Mouse (Mus musculus): ENCODE results near the gene Cyth4. TPM values are rescaled to one million over a fixed set of nuclear protein-coding genes. Genes with fewer than 3 reads are reported as not detected.

Cyth4 gene
- polyA plus RNA-seq, 1 experiment from 2014 or later = 15.2 TPM

DNA sequence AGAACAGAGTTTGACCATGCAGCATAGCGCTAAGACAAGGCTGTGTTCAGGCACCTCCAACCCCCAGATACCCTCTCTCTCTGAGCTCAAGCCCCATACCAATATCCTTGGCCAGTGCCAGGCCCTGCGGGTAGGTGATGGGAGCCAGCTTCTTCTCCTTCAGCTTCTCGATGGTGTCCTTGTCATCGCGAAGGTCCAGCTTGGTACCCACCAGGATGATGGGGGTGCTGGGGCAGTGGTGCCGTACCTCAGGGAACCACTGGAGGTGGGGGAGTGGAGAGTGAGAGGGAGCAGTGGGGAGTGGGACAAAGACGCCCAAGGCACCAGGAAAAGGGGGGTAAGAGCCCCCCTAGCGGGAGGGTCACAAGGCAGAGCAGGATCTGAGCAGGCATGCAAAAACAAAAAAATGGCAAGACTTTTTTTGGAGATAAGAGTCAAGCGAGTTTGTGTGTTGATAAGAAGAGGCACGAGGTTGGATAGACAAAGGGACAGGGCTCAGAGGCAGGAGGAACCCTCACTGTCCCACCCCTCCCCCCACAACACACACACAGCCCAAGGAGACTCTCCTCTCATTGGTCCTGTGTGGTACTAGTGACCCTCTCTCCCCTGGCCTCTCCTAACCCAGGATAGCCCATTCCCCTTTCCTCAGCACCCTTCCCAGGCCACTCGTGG, 31.9 kb upstream of the Cyth4 start:
- 32% methylated on average over 11 of the region's 11 CpGs for WGBS (ENCODE audit: insufficient replicate concordance)
- Histone ChIP-seq H3K36me3 (peaks cover 49% of the 10 kb centered on the region), H3K9me3 (replicated peaks) (no peaks in the 10 kb centered on the region), H3K9ac (peak overlapping the region; percentile 42), H3K4me1 (peaks cover 64% of the 10 kb centered on the region), H3K27ac (peak overlapping the region; percentile 82), H3K27me3 (replicated peaks) (no peaks in the 10 kb centered on the region), H3K4me2 (peak overlapping the region; percentile 55), H3K4me3 (peak overlapping the region; percentile 7; the same call in 1 of the 2 replicates)
- peak; percentile 81 for ATAC-seq

GRCm38 (mm10) chr15:78567608-78568120, 29.2 kb upstream of the Cyth4 start:
- Histone ChIP-seq H3K27ac (peak overlapping the region; percentile 49), H3K4me3 (no peak overlapping the region), H3K36me3 (peaks cover 38% of the 10 kb centered on the region), H3K9me3 (replicated peaks) (no peaks in the 10 kb centered on the region), H3K4me2 (no peak overlapping the region), H3K27me3 (replicated peaks) (no peaks in the 10 kb centered on the region), H3K4me1 (peaks cover 92% of the 10 kb centered on the region), H3K9ac (no peak overlapping the region)
- ATAC-seq = no peak
- WGBS (ENCODE audit: insufficient replicate concordance) = 67% methylated on average over 9 of the region's 9 CpGs

GRCm38 (mm10) chr15:78570170-78570569, 26.7 kb upstream of the Cyth4 start:
- Histone ChIP-seq H3K4me3 (no peak overlapping the region), H3K4me1 (peaks cover 81% of the 10 kb centered on the region), H3K36me3 (peaks cover 37% of the 10 kb centered on the region), H3K9ac (no peak overlapping the region), H3K9me3 (replicated peaks) (no peaks in the 10 kb centered on the region), H3K4me2 (peak overlapping the region; percentile 74; the same call in 1 of the 2 replicates), H3K27ac (no peak overlapping the region), H3K27me3 (replicated peaks) (no peaks in the 10 kb centered on the region)
- 78% methylated on average over 5 of the region's 5 CpGs for WGBS (ENCODE audit: insufficient replicate concordance)
- no peak for ATAC-seq

GRCm38 (mm10) chr15:78571554-78572269, 25.1 kb upstream of the Cyth4 start:
- H3K4me3 ChIP-seq = peak overlapping the region; percentile 57
- no peaks in the 10 kb centered on the region for H3K9me3 ChIP-seq (replicated peaks)
- peak overlapping the region; percentile 71 for H3K9ac ChIP-seq
- 4% methylated on average over 16 of the region's 16 CpGs for WGBS (ENCODE audit: insufficient replicate concordance)
- ATAC-seq = peak; percentile 93
- peaks cover 73% of the 10 kb centered on the region for H3K4me1 ChIP-seq
- peaks cover 33% of the 10 kb centered on the region for H3K36me3 ChIP-seq
- H3K4me2 ChIP-seq = peak overlapping the region; percentile 74
- H3K27ac ChIP-seq = peak overlapping the region; percentile 96
- H3K27me3 ChIP-seq (replicated peaks) = no peaks in the 10 kb centered on the region

DNA sequence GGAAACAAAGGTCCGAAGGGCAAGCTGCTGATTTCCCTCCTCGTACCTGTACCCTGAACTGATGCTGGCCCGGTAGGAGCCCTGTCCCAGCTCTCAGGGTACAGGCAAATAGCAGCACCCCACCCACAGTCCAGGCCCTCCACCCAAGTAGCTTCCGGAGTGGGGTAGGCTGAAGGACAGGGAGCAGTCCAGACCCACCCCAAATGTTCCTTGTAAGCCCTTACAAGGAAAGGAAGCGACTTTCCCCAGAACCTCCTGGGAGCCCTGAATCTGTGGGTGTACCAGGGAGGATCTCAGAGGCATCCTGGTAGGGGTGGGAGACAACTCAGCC, 24.6 kb upstream of the Cyth4 start:
- H3K9me3 ChIP-seq (replicated peaks) = no peaks in the 10 kb centered on the region
- H3K27ac ChIP-seq = peak overlapping the region; percentile 96
- 27% methylated on average over 5 of the region's 5 CpGs for WGBS (ENCODE audit: insufficient replicate concordance)
- H3K9ac ChIP-seq = peak overlapping the region; percentile 71
- peaks cover 33% of the 10 kb centered on the region for H3K36me3 ChIP-seq
- peak; percentile 62 for ATAC-seq
- no peaks in the 10 kb centered on the region for H3K27me3 ChIP-seq (replicated peaks)
- H3K4me2 ChIP-seq = peak overlapping the region; percentile 74
- peaks cover 68% of the 10 kb centered on the region for H3K4me1 ChIP-seq
- H3K4me3 ChIP-seq = peak overlapping the region; percentile 57

DNA sequence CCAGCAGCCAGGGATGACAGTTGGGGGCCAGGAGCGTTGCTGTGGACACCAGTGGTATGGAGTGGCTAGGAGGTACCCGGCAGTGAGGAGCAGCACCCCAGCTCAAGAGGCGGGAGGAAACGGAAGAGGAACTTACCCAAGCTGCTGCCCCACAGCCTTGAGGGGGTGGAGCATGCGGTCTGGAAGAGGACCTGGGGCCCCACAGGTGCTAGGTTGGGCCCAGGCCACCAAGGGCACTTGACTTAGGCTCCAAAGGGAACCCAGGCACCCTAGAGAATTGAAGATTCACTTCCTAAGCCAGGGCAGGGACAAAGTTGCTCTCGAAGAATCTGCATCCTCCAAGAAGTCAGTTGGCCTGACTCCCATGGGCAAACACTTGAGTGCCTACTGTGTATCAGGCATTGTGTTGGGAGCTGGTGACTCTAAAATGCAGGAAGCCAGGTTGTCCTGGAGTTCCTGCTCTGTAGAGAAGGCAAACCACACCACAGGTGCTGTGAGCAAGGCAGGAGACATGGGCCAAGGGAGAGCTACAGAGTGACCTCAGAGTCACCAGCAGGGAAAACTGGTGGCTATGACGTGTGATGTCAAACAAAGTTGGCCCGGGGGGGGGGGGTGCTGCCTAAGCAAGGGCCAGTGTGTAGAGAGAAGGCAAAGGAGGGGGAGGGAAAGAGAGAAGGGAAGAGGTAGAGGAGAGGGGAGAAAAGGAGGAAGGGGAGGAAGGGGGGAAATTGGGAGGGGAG, 24.0 kb upstream of the Cyth4 start, which contains the start of gene Rac2:
Gene Rac2, minus strand, starts transcription at position 126 of the 740 bp plus-strand sequence.
- no peaks in the 10 kb centered on the region for H3K9me3 ChIP-seq (replicated peaks)
- H3K4me1 ChIP-seq = peaks cover 62% of the 10 kb centered on the region
- H3K4me2 ChIP-seq = peak within 1 kb of the TSS; percentile 74
- peaks cover 31% of the 10 kb centered on the region for H3K36me3 ChIP-seq
- peak within 1 kb of the TSS; percentile 96 for H3K27ac ChIP-seq
- peak within 1 kb of the TSS; percentile 71 for H3K9ac ChIP-seq
- H3K27me3 ChIP-seq (replicated peaks) = no peaks in the 10 kb centered on the region
- 14% methylated on average over 8 of the region's 8 CpGs for WGBS (ENCODE audit: insufficient replicate concordance)
- ATAC-seq = peak; percentile 56
- peak within 1 kb of the TSS; percentile 57 for H3K4me3 ChIP-seq

- ATAC-seq = no peak
- WGBS (ENCODE audit: insufficient replicate concordance) = 71% methylated on average over 3 of the region's 4 CpGs
- peaks cover 7% of the 10 kb centered on the region; the same call in 1 of the 2 replicates for H3K27me3 ChIP-seq (replicated peaks)
- peaks cover 50% of the 10 kb centered on the region for H3K4me1 ChIP-seq
- no peaks in the 10 kb centered on the region for H3K36me3 ChIP-seq
- H3K4me3 ChIP-seq = no peak overlapping the region
- no peak overlapping the region for H3K4me2 ChIP-seq
- no peaks in the 10 kb centered on the region for H3K9me3 ChIP-seq (replicated peaks)
- no peak overlapping the region for H3K27ac ChIP-seq
- no peak overlapping the region for H3K9ac ChIP-seq
Observed at GRCm38 (mm10) chr15:78576284-78576810, 20.5 kb upstream of the Cyth4 start.

DNA sequence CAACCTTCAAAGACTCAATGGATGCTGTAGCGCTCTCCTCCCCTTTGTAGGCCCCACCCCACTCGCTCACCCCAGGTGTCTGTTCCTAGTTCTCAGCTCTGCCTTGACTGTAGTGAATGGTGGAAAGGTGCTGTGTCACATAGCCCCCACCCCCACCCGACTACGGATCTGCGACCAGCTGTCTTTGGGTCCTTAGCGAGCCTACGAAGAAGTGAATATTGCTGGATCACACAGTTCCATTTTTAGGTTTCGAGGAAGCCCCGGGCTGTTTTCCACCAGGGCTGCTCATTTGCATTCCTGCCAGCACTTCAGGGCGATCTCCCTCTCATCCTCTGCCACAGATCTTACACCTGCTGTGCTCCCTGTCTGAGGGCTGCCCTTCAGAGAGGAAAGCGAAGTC, 13.5 kb upstream of the Cyth4 start:
- ATAC-seq = no peak
- Histone ChIP-seq H3K4me1 (peaks cover 37% of the 10 kb centered on the region), H3K4me2 (no peak overlapping the region), H3K27me3 (replicated peaks) (peaks cover 11% of the 10 kb centered on the region; the same call in 1 of the 2 replicates), H3K9ac (no peak overlapping the region), H3K4me3 (no peak overlapping the region), H3K36me3 (no peaks in the 10 kb centered on the region), H3K9me3 (replicated peaks) (no peaks in the 10 kb centered on the region), H3K27ac (no peak overlapping the region)
- 42% methylated on average over 11 of the region's 11 CpGs for WGBS (ENCODE audit: insufficient replicate concordance)

DNA sequence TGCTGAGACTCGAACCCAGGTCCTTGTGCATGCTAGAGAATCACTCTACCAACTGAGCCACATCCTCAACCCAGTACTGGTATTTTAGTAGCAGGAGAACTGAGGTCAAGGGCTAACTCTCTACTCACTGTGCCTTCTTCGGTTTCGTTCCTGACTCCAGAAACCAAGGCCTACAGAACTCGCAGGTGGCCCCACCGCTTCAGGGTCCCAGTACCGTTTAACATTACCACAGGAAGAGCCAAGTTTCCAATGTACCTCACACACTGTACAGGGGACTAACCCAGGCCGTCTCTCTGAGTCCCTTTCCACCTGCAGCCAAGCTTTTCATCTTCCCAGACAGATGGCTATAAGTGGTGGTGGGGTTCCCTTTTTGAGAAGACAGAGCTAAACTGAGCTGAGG, 11.4 kb upstream of the Cyth4 start:
- 68% methylated on average over 7 of the region's 7 CpGs for WGBS (ENCODE audit: insufficient replicate concordance)

GRCm38 (mm10) chr15:78587050-78587994, 9.5 kb upstream of the Cyth4 start:
- no peak overlapping the region for H3K9ac ChIP-seq
- peak; percentile 54; the same call in 1 of the 2 replicates for ATAC-seq
- 50% methylated on average over 18 of the region's 18 CpGs for WGBS (ENCODE audit: insufficient replicate concordance)
- no peak overlapping the region for H3K4me2 ChIP-seq
- no peak overlapping the region for H3K27ac ChIP-seq
- H3K4me1 ChIP-seq = peaks cover 19% of the 10 kb centered on the region
- no peaks in the 10 kb centered on the region for H3K36me3 ChIP-seq
- H3K9me3 ChIP-seq (replicated peaks) = no peaks in the 10 kb centered on the region
- H3K27me3 ChIP-seq (replicated peaks) = 0 out of 2 replicates have a peak, but pooled peaks cover 4% of the 10 kb centered on the region
- H3K4me3 ChIP-seq = no peak overlapping the region

More for the DNA sequence above, 11.4 kb upstream of the Cyth4 start:
- Histone ChIP-seq H3K9ac (no peak overlapping the region), H3K27ac (no peak overlapping the region), H3K4me1 (peaks cover 30% of the 10 kb centered on the region), H3K36me3 (no peaks in the 10 kb centered on the region), H3K4me2 (no peak overlapping the region), H3K4me3 (no peak overlapping the region), H3K27me3 (replicated peaks) (0 out of 2 replicates have a peak, but pooled peaks cover 4% of the 10 kb centered on the region), H3K9me3 (replicated peaks) (no peaks in the 10 kb centered on the region)
- no peak for ATAC-seq

GRCm38 (mm10) chr15:78588049-78588448, 8.8 kb upstream of the Cyth4 start:
- H3K4me3 ChIP-seq = no peak overlapping the region
- peaks cover 19% of the 10 kb centered on the region for H3K4me1 ChIP-seq
- no peak overlapping the region for H3K27ac ChIP-seq
- H3K4me2 ChIP-seq = no peak overlapping the region
- no peaks in the 10 kb centered on the region for H3K36me3 ChIP-seq
- H3K27me3 ChIP-seq (replicated peaks) = no peaks in the 10 kb centered on the region
- H3K9ac ChIP-seq = no peak overlapping the region
- H3K9me3 ChIP-seq (replicated peaks) = no peaks in the 10 kb centered on the region
- WGBS (ENCODE audit: insufficient replicate concordance) = 24% methylated on average over 4 of the region's 4 CpGs
- peak; percentile 30; the same call in 1 of the 2 replicates for ATAC-seq

Data from liver, embryonic 12.5 days (tissue).